Mouse (Mus musculus): ENCODE results near the gene Olfr631. TPM values are rescaled to one million over a fixed set of nuclear protein-coding genes. Genes with fewer than 3 reads are reported as not detected.
"Not testable (repeated sequence)": the region's sequence is repeated elsewhere in the genome, so short reads cannot be mapped to it uniquely, and the experiment has no call there.

The Olfr631 gene
- total RNA-seq (2021): not detected
- long read RNA-seq, experiment 1: 0 reads
- long read RNA-seq, experiment 2: 0 reads

DNA sequence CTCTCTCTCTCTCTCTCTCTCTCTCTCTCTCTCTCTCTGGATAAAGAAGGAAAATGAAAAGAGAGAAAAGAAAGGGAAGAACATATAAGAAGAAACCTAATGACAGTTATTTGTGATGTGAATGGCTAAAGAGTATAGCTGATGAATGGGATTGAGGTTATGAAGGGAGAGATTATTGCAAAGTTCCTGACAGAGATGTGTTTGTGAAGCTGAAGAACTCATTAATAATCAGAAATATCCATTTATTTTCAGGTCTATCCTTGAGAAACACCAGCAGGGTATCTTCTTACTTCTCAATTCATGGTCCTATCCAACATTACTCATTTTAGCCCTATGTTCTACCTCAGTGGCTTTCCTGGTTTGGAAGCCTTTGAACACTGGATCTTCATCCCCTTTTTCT lies at the start of gene Olfr631:
TSS of gene Olfr631 (plus strand) at position 301 of the 400 bp plus-strand sequence.
- DNase-seq: no peak
- no peak within 1 kb of the TSS for H3K27ac ChIP-seq
- no peak within 1 kb of the TSS for H3K4me3 ChIP-seq
- no peak for TF ChIP-seq CTCF (IDR thresholded peaks at IDR 0.05)
- intact Hi-C loops (cut with DNase I): no loop called here

DNA sequence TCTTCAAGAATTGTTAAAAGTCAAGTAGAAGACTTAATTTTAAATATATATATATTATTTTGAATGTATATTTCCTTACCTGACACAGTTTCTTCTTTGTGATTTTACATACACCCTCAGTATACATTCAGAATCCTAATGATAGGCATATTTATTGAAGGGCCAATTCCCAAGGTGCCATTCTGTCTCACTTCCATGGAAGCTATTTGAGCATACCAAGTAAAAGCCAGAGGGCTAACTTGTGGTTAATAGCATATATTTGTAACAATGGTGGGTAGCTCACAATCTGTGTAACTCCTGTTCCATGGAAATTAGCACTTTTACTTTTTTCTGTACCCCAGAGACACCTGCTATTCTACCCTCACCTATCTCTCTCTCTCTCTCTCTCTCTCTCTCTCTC lies 42.5 kb upstream of the Olfr631 start, which contains the start of gene Olfr66:
TSS of gene Olfr66 (minus strand) at position 101 of the 400 bp plus-strand sequence.
- TF ChIP-seq CTCF (IDR thresholded peaks at IDR 0.05): no peak
- no peak for DNase-seq
- Histone ChIP-seq H3K4me3 (no peak within 1 kb of the TSS), H3K27ac (no peak within 1 kb of the TSS)
- intact Hi-C loops (cut with DNase I): no loop called here

DNA sequence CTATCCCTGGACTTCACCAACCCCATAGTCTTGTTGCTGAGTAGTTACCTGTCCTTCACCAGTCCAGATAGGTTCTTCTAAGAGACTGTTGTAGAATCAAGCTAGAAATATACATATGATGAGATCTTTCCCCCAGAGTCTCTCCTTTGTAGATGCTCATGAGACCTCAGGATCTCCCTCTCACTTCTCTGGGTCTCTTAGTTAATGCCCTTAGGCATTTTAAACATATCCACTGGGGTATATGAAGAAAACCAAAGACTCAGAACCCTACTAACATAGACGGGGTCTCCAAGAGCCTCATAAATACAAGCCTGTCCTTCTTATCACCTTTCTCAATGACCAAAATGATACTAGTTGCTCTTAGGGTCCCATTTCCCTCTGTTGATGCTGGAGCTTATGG lies 34.2 kb upstream of the Olfr631 start, which contains the start of gene Olfr64:
TSS of gene Olfr64 (minus strand) at position 101 of the 400 bp plus-strand sequence.
- H3K4me3 ChIP-seq: no peak within 1 kb of the TSS
- intact Hi-C loops (cut with DNase I): no loop called here
- TF ChIP-seq CTCF (IDR thresholded peaks at IDR 0.05): no peak
- DNase-seq: no peak
- H3K27ac ChIP-seq: no peak within 1 kb of the TSS

DNA sequence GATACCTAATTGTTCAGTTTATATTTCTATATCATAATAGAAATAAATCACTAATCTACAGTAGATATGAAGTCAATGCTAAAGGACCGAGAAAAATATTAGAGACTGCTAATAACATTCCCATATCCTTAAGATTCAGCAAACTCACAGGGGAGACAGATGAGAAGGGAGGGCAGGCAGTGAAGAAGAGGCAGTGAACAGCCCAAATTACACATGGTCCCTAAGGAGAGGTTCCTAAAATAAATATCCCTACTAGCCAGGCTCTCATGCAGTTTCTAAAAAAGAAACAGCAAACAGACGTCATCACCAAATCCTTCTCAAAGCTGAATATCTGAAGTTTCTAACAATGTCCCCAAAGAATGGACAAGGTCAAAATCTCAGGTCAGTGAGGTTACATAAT lies 25.4 kb upstream of the Olfr631 start, which contains the start of gene Olfr65:
TSS of gene Olfr65 (plus strand) at position 301 of the 400 bp plus-strand sequence.
- Histone ChIP-seq H3K27ac (no peak within 1 kb of the TSS), H3K4me3 (no peak within 1 kb of the TSS)
- no peak for TF ChIP-seq CTCF (IDR thresholded peaks at IDR 0.05)
- intact Hi-C loops (cut with DNase I): no loop called here
- no peak for DNase-seq

DNA sequence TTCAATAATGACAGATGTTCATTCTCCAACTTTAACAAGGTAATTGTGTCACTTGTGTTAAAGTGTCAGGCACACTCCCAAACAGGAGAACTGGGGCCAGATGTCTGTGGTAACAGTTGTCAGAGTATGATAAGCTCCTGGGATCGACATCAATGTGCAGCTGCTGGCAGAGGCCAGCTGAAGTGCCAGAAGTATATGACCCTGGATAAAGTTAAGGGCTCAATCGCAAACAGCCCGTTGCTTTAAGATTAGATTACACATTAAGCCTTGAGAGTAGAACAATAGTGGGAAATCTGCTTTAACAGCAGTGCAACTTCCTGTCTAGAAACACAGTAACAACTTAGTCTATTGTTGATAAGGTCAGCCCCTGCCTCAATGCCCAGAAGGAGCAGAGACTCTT lies 18.6 kb upstream of the Olfr631 start:
- Histone ChIP-seq H3K4me3 (no peak overlapping the region), H3K27ac (no peak overlapping the region)
- no peak for DNase-seq
- intact Hi-C loops (cut with DNase I): no loop called here
- no peak for TF ChIP-seq CTCF (IDR thresholded peaks at IDR 0.05)

DNA sequence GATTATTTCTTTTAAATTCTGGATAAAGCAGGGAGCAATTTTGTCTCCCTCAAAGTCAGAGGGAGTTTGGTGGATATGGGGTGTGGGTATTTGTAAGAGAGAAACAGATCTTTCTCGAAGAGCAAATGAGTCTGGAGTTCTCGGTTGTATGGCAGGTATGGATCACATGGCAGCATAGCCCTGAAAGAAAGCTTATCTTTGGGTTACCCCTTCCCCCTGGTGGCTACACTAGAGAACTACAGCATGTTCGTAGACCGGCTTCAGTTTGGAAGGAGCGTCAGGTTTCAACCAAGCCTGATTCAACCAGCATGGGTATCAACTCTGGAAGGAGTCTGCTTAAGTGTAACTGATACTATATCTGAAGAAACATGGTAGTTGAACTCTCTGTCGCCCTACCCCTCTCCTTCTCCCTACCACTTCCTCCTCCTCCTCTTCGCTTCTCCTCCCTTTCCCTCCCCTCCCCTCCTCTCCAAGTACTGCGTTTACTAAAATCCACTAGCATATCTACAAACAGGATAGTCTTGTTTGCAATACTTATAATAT lies 15.6 kb upstream of the Olfr631 start:
- Histone ChIP-seq H3K4me3 (no peak overlapping the region), H3K27ac (no peak overlapping the region)
- intact Hi-C loops (cut with DNase I): no loop called here
- DNase-seq: no peak
- no peak for TF ChIP-seq CTCF (IDR thresholded peaks at IDR 0.05)

DNA sequence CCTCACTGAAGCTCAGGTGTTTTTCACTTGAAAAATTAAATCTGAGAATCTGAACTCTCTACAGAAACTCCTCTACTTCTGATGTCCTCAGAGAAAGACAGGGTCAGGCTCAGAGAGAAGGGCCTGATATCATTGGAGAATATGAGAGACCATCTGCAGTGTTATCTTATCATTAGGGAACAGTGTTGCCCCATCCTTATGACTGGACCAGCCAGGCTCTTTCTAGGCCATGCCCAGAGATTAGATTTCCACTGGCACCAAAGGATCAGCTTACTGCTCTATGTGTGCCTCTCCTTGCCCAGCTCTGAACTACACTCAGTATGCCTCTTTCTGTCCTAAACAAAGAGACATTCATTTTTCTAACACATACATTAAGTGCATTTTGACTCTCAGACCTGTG lies 13.3 kb upstream of the Olfr631 start:
- TF ChIP-seq CTCF (IDR thresholded peaks at IDR 0.05): no peak
- DNase-seq: no peak
- intact Hi-C loops (cut with DNase I): no loop called here
- Histone ChIP-seq H3K27ac (no peak overlapping the region), H3K4me3 (no peak overlapping the region)

DNA sequence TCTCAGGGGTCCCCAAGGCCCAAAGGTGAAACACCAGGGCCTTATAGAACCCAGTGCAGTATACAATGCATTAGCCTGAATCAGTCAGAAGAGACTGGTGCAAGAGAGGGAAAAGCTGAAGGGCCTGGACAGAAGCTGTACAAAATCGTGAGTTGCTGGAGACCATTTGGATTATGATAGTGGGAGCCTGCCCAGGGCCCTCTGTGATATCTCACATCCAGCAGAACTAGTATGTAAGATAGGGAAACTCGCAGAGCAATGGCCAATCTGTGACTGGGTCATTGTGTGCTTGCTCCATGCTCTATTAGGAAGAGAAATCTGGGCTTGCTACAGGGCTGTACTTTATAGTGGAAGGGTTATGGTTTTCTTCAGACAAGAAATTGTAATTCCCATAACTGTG lies 5.6 kb downstream of the Olfr631 start, which contains the start of gene Olfr632:
TSS of gene Olfr632 (plus strand) at position 84 of the 400 bp plus-strand sequence.
- DNase-seq: no peak
- intact Hi-C loops (cut with DNase I): no loop called here

DNA sequence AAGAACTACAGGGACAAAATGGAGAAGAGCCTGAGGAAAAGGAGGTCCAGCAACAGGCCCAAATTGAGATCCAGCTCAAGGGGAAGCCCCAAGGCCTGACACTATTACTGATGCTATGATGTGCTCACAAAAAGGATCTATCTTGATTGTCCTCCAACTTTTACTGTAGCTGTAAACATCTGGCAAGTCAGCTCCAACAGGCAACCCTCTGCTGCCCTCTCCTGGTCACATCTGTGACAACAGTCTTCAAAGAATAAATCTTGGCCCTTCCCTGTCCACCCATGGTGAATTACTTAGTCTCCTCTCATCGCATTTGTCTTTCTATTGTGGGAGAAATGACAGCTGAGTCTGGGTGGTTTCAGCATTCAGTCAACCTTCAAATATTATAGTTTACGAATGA lies 14.1 kb downstream of the Olfr631 start:
- Histone ChIP-seq H3K4me3 (no peak overlapping the region), H3K27ac (no peak overlapping the region)
- intact Hi-C loops (cut with DNase I): no loop called here
- TF ChIP-seq CTCF (IDR thresholded peaks at IDR 0.05): peak; percentile 49
- DNase-seq: no peak

More for the DNA sequence above, 5.6 kb downstream of the Olfr631 start, which contains the start of gene Olfr632:
- Histone ChIP-seq H3K27ac (no peak within 1 kb of the TSS), H3K4me3 (no peak within 1 kb of the TSS)
- no peak for TF ChIP-seq CTCF (IDR thresholded peaks at IDR 0.05)

DNA sequence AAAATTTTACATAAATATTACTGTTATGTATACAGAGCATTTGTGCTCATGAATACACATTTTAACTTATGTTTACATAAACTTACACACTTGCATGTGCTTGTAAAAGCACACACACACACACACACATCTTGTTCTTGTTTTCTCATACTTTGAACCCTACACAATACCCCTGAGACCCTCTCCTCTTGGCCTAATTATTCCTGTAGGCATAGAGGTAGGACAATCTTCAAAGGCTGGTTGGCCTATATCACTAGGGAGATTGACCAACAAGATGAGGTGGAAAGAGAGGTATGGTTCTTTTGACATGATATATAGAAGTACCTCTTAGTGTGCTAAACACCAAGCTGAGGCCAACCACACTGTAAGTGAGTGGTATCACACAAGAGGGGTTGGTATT lies 15.5 kb downstream of the Olfr631 start, which contains the start of gene Olfr633:
TSS of gene Olfr633 (plus strand) at position 301 of the 400 bp plus-strand sequence.
- Histone ChIP-seq H3K27ac (no peak within 1 kb of the TSS), H3K4me3 (no peak within 1 kb of the TSS)
- DNase-seq: no peak
- TF ChIP-seq CTCF (IDR thresholded peaks at IDR 0.05): no peak
- intact Hi-C loops (cut with DNase I): no loop called here

DNA sequence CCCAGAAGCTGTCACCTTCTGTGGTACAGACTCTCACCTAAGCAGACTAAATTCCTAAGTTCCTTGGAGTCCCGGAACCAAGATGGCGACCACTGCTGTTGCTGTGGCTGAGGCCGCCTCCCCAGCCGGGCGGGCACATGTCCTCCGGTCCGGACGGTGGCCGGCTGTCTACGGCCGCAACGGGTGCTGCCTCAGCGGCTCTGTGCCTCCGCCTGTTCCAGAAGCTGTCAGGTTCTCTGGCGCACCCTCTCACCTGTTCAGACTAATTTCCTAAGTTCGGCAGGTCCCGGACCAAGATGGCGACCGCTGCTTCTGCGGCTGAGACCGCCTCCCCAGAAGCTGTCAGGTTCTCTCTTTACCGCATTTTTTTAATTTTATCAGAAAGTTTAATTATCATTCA lies 38.2 kb downstream of the Olfr631 start:
- H3K4me3 ChIP-seq; H3K27ac ChIP-seq; DNase-seq; intact Hi-C loops (cut with DNase I): not testable (repeated sequence)

DNA sequence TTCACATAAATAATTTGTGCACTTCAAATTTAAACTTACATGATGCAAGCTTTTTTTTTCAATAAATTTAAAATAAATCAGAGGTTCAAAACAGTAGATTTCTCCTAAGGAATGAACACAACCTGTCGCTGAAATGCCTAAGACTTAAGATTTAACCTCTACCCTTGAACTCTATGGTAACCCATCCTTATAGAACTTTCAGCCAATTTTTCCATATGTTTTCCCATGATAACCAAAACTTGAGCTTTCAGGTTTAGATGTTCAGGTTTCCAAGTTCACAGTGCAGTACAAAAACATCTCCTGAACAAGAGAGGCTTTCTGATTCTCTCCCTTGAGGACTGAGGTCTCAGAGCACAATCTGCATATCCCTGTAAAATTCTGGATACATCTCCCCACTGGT lies 42.2 kb downstream of the Olfr631 start, which contains the start of gene Olfr635:
TSS of gene Olfr635 (plus strand) at position 301 of the 400 bp plus-strand sequence.
- intact Hi-C loops (cut with DNase I): no loop called here
- DNase-seq: no peak
- no peak for TF ChIP-seq CTCF (IDR thresholded peaks at IDR 0.05)

DNA sequence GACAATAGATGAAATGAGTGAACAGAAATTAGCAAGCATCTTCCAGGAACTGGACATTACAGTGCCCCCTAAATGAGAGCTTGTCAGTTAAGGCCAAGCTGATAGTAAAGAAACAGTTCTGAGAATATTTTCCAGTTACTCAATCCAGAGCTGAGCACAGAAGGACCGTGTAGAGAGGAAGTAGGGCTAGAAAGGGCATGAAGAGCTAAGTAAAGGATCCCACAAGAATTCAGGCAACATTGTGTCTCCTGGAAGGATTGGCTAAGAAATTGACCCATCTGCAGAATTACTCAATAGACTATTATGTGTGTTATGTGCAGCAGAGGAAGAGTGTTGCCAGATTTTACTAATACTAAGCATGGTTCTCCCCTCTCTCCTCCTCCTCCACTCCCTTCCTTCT lies 43.2 kb downstream of the Olfr631 start:
- H3K4me3 ChIP-seq: no peak overlapping the region
- DNase-seq: no peak
- H3K27ac ChIP-seq: no peak overlapping the region
- no peak for TF ChIP-seq CTCF (IDR thresholded peaks at IDR 0.05)
- intact Hi-C loops (cut with DNase I): no loop called here

More for the DNA sequence above, 42.2 kb downstream of the Olfr631 start, which contains the start of gene Olfr635:
- no peak within 1 kb of the TSS for H3K4me3 ChIP-seq
- H3K27ac ChIP-seq: no peak within 1 kb of the TSS

Other genes starting within 250 kb of the Olfr631 start
- not detected for gene Olfr625-ps1, start 246.1 kb upstream of the Olfr631 start, total RNA-seq (2021)
- not detected for gene Olfr243, start 214.2 kb upstream of the Olfr631 start, total RNA-seq (2021)
- gene Olfr628, start 198.5 kb upstream of the Olfr631 start, total RNA-seq (2021): not detected
- not detected for gene Olfr629, start 183.9 kb upstream of the Olfr631 start, total RNA-seq (2021)
- not detected for gene Olfr630, start 171.5 kb upstream of the Olfr631 start, total RNA-seq (2021)
- not detected for gene Olfr69, start 157.2 kb upstream of the Olfr631 start, total RNA-seq (2021)
- not detected for gene Olfr68, start 149.1 kb upstream of the Olfr631 start, total RNA-seq (2021)
- gene Olfr67, start 137.0 kb upstream of the Olfr631 start, total RNA-seq (2021): not detected
- 10 to 100 TPM; 20.6 to 29.2 TPM for gene Hbb-bt, start 114.8 kb upstream of the Olfr631 start, total RNA-seq (2021)
- 100 to 1,000 TPM; 210 to 301 TPM for gene Hbb-bs, start 100.7 kb upstream of the Olfr631 start, total RNA-seq (2021)
- gene Hbb-bh2, start 88.3 kb upstream of the Olfr631 start, total RNA-seq (2021): not detected
- gene Hbb-bh1, start 85.7 kb upstream of the Olfr631 start, total RNA-seq (2021): not detected
- not detected for gene Hbb-y, start 75.6 kb upstream of the Olfr631 start, total RNA-seq (2021)
- not detected for gene Olfr66, start 42.6 kb upstream of the Olfr631 start, total RNA-seq (2021)
- gene Olfr64, start 34.3 kb upstream of the Olfr631 start, total RNA-seq (2021): not detected
- gene Olfr65, start 25.3 kb upstream of the Olfr631 start, total RNA-seq (2021): not detected
- gene Olfr632, start 5.5 kb downstream of the Olfr631 start, total RNA-seq (2021): not detected
- not detected for gene Olfr633, start 15.6 kb downstream of the Olfr631 start, total RNA-seq (2021)
- gene Olfr635, start 42.3 kb downstream of the Olfr631 start, total RNA-seq (2021): not detected
- not detected for gene Olfr638, start 69.9 kb downstream of the Olfr631 start, total RNA-seq (2021)
- under 1 TPM in 1 of 2 experiments, not detected in 1; 0.03 TPM for gene Olfr639, start 88.5 kb downstream of the Olfr631 start, total RNA-seq (2021)
- not detected for gene Olfr640, start 96.7 kb downstream of the Olfr631 start, total RNA-seq (2021)
- not detected for gene Olfr641, start 106.6 kb downstream of the Olfr631 start, total RNA-seq (2021)
- gene Olfr642, start 123.8 kb downstream of the Olfr631 start, total RNA-seq (2021): not detected
- gene 4930516K23Rik, start 132.6 kb downstream of the Olfr631 start, total RNA-seq (2021): not detected
- not detected for gene Olfr644, start 143.0 kb downstream of the Olfr631 start, total RNA-seq (2021)
- gene Olfr645, start 156.6 kb downstream of the Olfr631 start, total RNA-seq (2021): not detected
- not detected for gene Olfr646, start 176.0 kb downstream of the Olfr631 start, total RNA-seq (2021)
- not detected for gene Ubqln5, start 201.0 kb downstream of the Olfr631 start, total RNA-seq (2021)
- not detected for gene Olfr643, start 208.6 kb downstream of the Olfr631 start, total RNA-seq (2021)
- not detected for gene Ubqln3, start 214.5 kb downstream of the Olfr631 start, total RNA-seq (2021)
- gene Ubqlnl, start 221.7 kb downstream of the Olfr631 start, total RNA-seq (2021): not detected
- not detected for gene Olfm5, start 236.0 kb downstream of the Olfr631 start, total RNA-seq (2021)

Measured in gastrocnemius, adult 2 months (tissue).